Mouse (Mus musculus) liver, postnatal 0 days (tissue): Measurements from ENCODE around the gene Slc38a3. TPM values are rescaled to one million over a fixed set of nuclear protein-coding genes. Genes with fewer than 3 reads are reported as not detected.
A peak's percentile ranks its signal among the peaks of the same experiment; 100 is the strongest.

ENCODE experiments used
- ATAC-seq: fragments of 200-750 bp; cut with Nextera tagmentation; 2 replicates; pipeline ENCODE4 v1.8.0; 2017; ENCODE audit warnings: mild to moderate bottlenecking, moderate library complexity
- DNase-seq: peaks from one replicate; pipeline ENCODE4 v3.0.0-alpha.2; 2016
- H3K27ac ChIP-seq: fragments of 300-500 bp; sonication (generic); 2 replicates; pipeline ENCODE4 v1.5.1; 2014; ENCODE audit warnings: antibody characterized with exemption, moderate library complexity, mild to moderate bottlenecking, low read depth
- H3K27me3 ChIP-seq: fragments of 300-500 bp; sonication (generic); 2 replicates; pipeline ENCODE4 v1.6.1; 2014; ENCODE audit warnings: low read length, control low read depth, mixed read lengths; ENCODE audit not compliant: insufficient read depth
- H3K36me3 ChIP-seq: fragments of 300-500 bp; sonication (generic); replicated peaks from 2 replicates; pipeline ENCODE4 v1.6.1; 2014; ENCODE audit warnings: mild to moderate bottlenecking, control low read depth, low read length, moderate library complexity, mixed read lengths; ENCODE audit not compliant: insufficient read depth
- H3K4me1 ChIP-seq: fragments of 300-500 bp; sonication (generic); 2 replicates; pipeline ENCODE4 v1.6.1; 2014; ENCODE audit warnings: antibody characterized with exemption, mild to moderate bottlenecking, control low read depth; ENCODE audit not compliant: insufficient read depth
- H3K4me2 ChIP-seq: fragments of 300-500 bp; sonication (generic); 2 replicates; pipeline ENCODE4 v1.6.1; 2014; ENCODE audit warnings: low read depth, mild to moderate bottlenecking, low read length, moderate library complexity, mixed read lengths
- H3K4me3 ChIP-seq: fragments of 300-500 bp; sonication (generic); 2 replicates; pipeline ENCODE4 v1.5.1; 2014; ENCODE audit warnings: low read depth, low read length
- H3K9ac ChIP-seq: fragments of 300-500 bp; sonication (generic); replicated peaks from 2 replicates; pipeline ENCODE4 v1.6.1; 2014; ENCODE audit warnings: mild to moderate bottlenecking, moderate library complexity
- H3K9me3 ChIP-seq: fragments of 300-500 bp; sonication (generic); 2 replicates; pipeline ENCODE4 v1.6.1; 2016; ENCODE audit warnings: mild to moderate bottlenecking, control low read depth, low read length, mixed read lengths
- CTCF ChIP-seq: sonication (generic); IDR thresholded peaks from 2 replicates; pipeline ENCODE4 v1.5.1; 2016; ENCODE audit warnings: antibody characterized with exemption, low read depth
- EP300 ChIP-seq: IDR thresholded peaks from 2 replicates; pipeline ENCODE4 v1.6.1; 2016; ENCODE audit warnings: antibody characterized with exemption, low read depth, mild to moderate bottlenecking
- WGBS: fragments of 180-500 bp; shearing (Covaris S2); extraction: QIAGEN DNeasy Blood & Tissue Kit; methylation state at CpG from one replicate; pipeline ENCODE4 v1.1.7; 2014; ENCODE audit not compliant: insufficient replicate concordance; 5-methylcytosine and 5-hydroxymethylcytosine counted together
- polyA plus RNA-seq: library from polyadenylated mRNA; unstranded; fragments of >200 nt; fragmentation: Nextera tagmentation; extraction: Ambion mirVana; gene quantifications from 2 replicates; pipeline ENCODE4 v1.2.1, GENCODE M21; 2015

Slc38a3 gene
- polyA plus RNA-seq, 1 experiment from 2014 or later = 147 TPM

DNA sequence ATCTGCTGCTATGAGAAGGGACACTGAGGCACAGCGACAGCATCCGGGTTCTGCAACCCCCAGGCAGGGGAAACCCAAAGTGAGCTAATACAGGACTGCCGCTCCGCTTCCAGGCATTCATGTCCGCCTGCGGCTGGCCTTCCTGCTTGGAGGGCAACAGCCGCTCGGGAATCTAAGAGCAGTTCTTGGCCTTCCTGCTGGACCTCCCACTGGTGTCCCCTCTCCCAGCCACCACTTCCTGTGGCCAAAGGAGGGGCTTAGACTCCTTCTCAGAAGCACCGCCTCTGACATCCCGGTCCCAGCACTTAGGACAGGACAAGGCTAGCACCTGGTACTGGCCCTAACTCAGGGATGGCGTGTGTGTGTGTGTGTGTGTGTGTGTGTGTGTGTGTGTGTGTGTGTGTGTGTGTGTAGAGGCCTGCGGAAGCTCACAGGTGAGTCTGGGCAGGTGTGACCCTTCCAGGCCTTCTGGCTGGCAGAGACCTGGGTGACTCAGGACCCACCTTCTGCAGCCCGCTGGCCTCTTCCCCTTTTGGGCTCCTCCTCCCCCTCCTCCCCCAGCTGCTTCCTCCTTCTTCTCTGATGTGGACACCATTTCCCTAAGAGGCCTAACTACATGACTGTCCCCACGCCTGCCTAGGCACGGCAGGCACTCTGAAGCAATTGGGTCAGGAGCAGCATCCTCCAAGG is 40.5 kb downstream of the Slc38a3 start:
- H3K4me3 ChIP-seq = peak overlapping the region; percentile 21

DNA sequence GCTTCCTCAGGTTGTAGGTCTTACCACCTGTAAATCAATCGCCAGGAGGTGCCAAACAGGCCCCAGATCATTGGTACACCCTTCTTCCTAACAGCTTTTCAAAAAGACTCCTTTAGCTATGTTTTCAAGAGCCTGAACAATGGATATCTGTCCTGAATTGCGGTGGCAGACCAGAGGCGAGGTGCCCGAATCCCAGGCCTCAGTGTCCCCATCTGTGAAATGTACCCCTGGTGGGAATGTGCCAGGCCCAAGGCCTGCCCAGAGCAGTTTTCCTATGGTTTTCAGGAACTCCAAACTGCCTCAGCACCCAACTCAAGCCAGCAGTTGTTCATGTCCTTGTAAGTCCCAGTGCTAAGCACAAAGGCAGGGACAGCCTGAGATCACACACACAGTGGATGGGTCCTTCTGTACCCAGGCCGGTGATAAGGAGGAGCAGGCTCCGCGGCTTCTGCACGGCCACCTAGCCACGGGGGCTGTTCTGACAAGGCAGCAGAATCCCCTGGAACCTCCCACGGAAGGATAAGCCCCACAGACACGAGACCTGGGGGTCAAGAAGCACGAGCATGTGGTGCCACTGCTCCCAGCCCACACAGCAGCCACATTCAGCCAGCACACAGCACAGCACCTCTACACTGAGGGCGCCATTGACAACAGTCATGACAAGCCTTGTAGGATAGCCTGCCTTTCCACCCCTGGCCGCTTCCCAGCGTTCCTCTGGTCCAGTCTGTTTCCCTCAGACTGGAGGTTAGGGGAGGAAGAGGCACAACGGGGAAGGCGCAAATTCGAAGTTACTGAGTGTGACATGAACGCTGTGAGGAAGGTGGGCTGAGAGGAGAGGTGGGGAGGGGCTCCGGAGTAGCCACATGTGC is 41.7 kb downstream of the Slc38a3 start:
- Histone ChIP-seq H3K36me3 (peaks cover 24% of the 10 kb centered on the region), H3K27me3 (no peaks in the 10 kb centered on the region), H3K4me3 (no peak overlapping the region), H3K27ac (peak overlapping the region; percentile 85), H3K4me2 (peak overlapping the region; percentile 42), H3K4me1 (peaks cover 81% of the 10 kb centered on the region), H3K9ac (0 out of 2 replicates have a peak overlapping the region, but pooled peaks have one; percentile 16), H3K9me3 (no peaks in the 10 kb centered on the region)
- no peak for DNase-seq
- TF ChIP-seq EP300 (no peak), CTCF (no peak)
- no peak for ATAC-seq
- WGBS = 49% methylated on average over 20 of the region's 20 CpGs

More for the DNA sequence above, 40.5 kb downstream of the Slc38a3 start:
- 49% methylated on average over 14 of the region's 15 CpGs for WGBS
- Histone ChIP-seq H3K27me3 (no peaks in the 10 kb centered on the region), H3K27ac (peak overlapping the region; percentile 85), H3K4me1 (peaks cover 84% of the 10 kb centered on the region), H3K9ac (peak overlapping the region; percentile 39; the same call in 1 of the 2 replicates), H3K4me2 (peak overlapping the region; percentile 42), H3K9me3 (no peaks in the 10 kb centered on the region), H3K36me3 (peaks cover 20% of the 10 kb centered on the region)
- DNase-seq = peak; percentile 75
- ATAC-seq = 0 out of 2 replicates have a peak, but pooled peaks have one; percentile 7
- no peak for TF ChIP-seq EP300
- no peak for TF ChIP-seq CTCF

DNA sequence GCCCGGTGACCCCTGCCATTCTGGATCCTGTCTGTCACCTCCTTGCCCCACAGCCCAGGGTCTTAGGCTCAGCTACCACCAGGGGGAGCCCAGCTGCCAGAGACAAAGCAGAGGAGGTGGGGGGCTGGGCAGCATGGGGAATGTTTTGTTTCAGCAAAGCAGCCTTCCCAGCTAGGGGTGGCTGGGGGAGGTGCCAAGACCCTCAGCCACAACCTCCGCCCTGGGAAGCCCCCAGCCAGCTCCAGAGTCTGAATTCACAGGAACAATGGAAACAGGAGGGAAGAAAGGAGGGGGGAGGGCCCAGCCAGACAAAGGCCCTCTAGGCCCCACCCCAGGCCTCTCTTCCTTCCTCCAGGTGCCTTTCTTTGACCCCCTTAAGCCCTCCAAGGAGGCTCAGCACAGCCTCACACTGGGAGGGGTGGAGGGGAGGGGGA is 42.5 kb downstream of the Slc38a3 start:
- Histone ChIP-seq H3K27me3 (no peaks in the 10 kb centered on the region), H3K4me3 (no peak overlapping the region), H3K9me3 (no peaks in the 10 kb centered on the region), H3K4me1 (peaks cover 73% of the 10 kb centered on the region), H3K9ac (0 out of 2 replicates have a peak overlapping the region, but pooled peaks have one; percentile 23), H3K36me3 (peaks cover 29% of the 10 kb centered on the region), H3K4me2 (peak overlapping the region; percentile 42), H3K27ac (peak overlapping the region; percentile 85)
- ATAC-seq (peak; percentile 40), DNase-seq (peak; percentile 88)
- TF ChIP-seq EP300 (no peak), CTCF (peak; percentile 95)
- WGBS = 0% methylated on average over 2 of the region's 2 CpGs

DNA sequence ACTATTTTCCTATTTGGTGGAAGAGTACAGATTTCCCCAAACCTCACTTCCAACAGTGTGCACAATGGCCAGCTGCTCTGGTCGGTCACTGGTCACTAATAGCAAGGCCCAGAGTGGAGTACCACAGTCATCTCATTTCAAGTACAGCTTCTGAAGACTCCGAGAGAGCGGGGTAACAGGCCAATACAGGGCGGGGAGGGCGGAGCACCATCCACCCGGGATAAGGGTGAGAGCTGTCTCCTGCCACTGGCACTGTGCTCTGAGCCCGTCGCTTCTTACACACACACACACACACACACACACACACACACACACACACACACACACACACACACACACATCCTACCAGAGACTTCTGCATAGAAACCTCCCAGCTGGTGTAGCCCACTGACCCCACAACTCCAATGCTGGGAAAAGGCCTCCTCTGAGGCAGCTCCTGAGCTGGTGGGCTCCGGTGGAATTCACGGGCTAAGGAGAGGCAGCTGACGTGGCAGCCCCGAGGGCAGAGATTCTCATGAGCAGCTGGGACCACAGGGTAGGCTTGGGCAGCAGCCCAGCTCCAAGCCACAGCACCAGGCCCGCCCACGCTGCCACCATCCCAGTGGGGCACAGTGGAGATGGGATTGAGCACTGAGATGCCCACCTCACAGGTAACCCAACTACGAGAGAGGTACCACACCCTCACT is 43.0 kb downstream of the Slc38a3 start:
- DNase-seq = no peak
- Histone ChIP-seq H3K4me2 (peak overlapping the region; percentile 42), H3K9me3 (no peaks in the 10 kb centered on the region), H3K27me3 (no peaks in the 10 kb centered on the region), H3K9ac (0 out of 2 replicates have a peak overlapping the region, but pooled peaks have one; percentile 23), H3K4me3 (no peak overlapping the region), H3K36me3 (peaks cover 24% of the 10 kb centered on the region), H3K4me1 (peaks cover 69% of the 10 kb centered on the region), H3K27ac (peak overlapping the region; percentile 52; the same call in 1 of the 2 replicates)
- ATAC-seq = peak; percentile 5; the same call in 1 of the 2 replicates
- TF ChIP-seq EP300 (no peak), CTCF (no peak)
- 55% methylated on average over 15 of the region's 15 CpGs for WGBS

DNA sequence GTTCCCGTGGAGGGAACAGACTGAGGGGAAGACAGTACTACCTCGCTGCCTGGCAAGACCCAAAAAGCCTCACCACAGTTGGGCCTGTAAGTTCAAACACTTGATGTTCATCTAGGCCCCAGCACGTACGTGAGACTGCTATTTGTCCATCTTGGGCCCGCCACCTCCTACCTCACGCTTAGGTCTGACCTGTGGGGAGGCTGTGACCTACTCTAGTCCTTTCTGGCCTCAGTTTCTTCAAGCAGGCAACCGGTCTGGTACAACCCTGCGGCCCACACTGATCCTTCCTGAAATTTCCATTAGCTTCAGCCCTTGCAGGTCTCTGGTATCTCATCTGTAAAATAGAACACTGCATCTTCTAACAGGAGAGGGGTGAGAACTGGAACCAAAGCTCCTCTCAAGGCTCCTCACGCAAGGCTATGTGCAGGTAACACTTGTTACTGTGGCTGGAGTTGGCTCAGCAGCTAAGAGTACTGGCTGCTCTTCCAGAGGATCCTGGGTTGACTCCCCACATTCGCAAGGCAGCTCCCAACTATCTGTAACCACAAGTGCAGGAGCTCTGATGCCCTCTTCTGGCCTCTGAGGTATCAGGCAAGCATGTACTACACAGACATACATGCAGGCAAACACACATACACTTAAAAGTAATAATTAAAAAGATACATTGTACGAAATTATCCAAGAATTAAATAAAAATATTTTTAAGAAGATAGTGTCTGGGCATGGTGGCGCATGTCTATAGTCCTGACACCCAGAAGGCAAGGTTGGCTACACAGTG is 43.8 kb downstream of the Slc38a3 start:
- DNase-seq (no peak), ATAC-seq (no peak)
- H3K27ac ChIP-seq = peak overlapping the region; percentile 57; the same call in 1 of the 2 replicates
- 0 out of 2 replicates have a peak overlapping the region, but pooled peaks have one; percentile 32 for H3K9ac ChIP-seq
- H3K36me3 ChIP-seq = peaks cover 20% of the 10 kb centered on the region
- peaks cover 61% of the 10 kb centered on the region for H3K4me1 ChIP-seq
- H3K27me3 ChIP-seq = no peaks in the 10 kb centered on the region
- TF ChIP-seq EP300 (no peak), CTCF (peak; percentile 52)
- 83% methylated on average over 12 of the region's 12 CpGs for WGBS
- no peaks in the 10 kb centered on the region for H3K9me3 ChIP-seq
- 0 out of 2 replicates have a peak overlapping the region, but pooled peaks have one; percentile 46 for H3K4me2 ChIP-seq
- no peak overlapping the region for H3K4me3 ChIP-seq
